Mouse (Mus musculus) granulocyte monocyte progenitor cell, adult 5-6 weeks (primary cell): Measurements from ENCODE around the gene Alad. TPM values are rescaled to one million over a fixed set of nuclear protein-coding genes. Genes with fewer than 3 reads are reported as not detected.

Experiments used
- total RNA-seq, 2 experiments: library from RNA; stranded (forward) in 1 of 2; stranded (reverse) in 1 of 2; fragments of 200-712, 200-1000 nt in 1 of 2; fragments of >200 nt in 1 of 2; fragmentation: Nextera tagmentation in 1 of 2; gene quantifications; 2 replicates each; pipeline ENCODE4 v1.2.3; 2014 to 2017

The Alad gene
- total RNA-seq, 2 experiments from 2014 or later, result 14.8 to 25.4 TPM

Other genes starting within 250 kb of the Alad start
- 31.5 and 36.8 TPM in 2 replicates for gene Fkbp15, start 159.4 kb downstream of the Alad start, total RNA-seq (2014; fragmentation: Nextera tagmentation)
- 47.4 and 54.9 TPM in 2 replicates for gene Fkbp15, start 159.4 kb downstream of the Alad start, total RNA-seq (2017)
- gene Slc31a1, start 159.2 kb downstream of the Alad start, total RNA-seq (2014; fragmentation: Nextera tagmentation), result 22.5 and 24.8 TPM in 2 replicates
- 19.8 and 23.7 TPM in 2 replicates for gene Slc31a1, start 159.2 kb downstream of the Alad start, total RNA-seq (2017)
- 150 and 151 TPM in 2 replicates for gene Cdc26, start 111.3 kb downstream of the Alad start, total RNA-seq (2014; fragmentation: Nextera tagmentation)
- gene Cdc26, start 111.3 kb downstream of the Alad start, total RNA-seq (2017), result 103 and 127 TPM in 2 replicates
- gene Prpf4, start 111.1 kb downstream of the Alad start, total RNA-seq (2014; fragmentation: Nextera tagmentation), result 20.1 and 24.1 TPM in 2 replicates
- gene Prpf4, start 111.1 kb downstream of the Alad start, total RNA-seq (2017), result 17.4 and 17.6 TPM in 2 replicates
- not detected in 2 replicates for gene Rnf183, start 84.7 kb downstream of the Alad start, total RNA-seq (2014; fragmentation: Nextera tagmentation)
- gene Rnf183, start 84.7 kb downstream of the Alad start, total RNA-seq (2017), result not detected in 2 replicates
- gene Wdr31, start 49.0 kb downstream of the Alad start, total RNA-seq (2014; fragmentation: Nextera tagmentation), result 1.2 and 2.4 TPM in 2 replicates
- gene Wdr31, start 49.0 kb downstream of the Alad start, total RNA-seq (2017), result 1.5 and 2.0 TPM in 2 replicates
- gene Bspry, start 39.9 kb downstream of the Alad start, total RNA-seq (2014; fragmentation: Nextera tagmentation), result not detected in 2 replicates
- 0.43 TPM in 1 of 2 replicates, not detected in the other for gene Bspry, start 39.9 kb downstream of the Alad start, total RNA-seq (2017)
- gene Hdhd3, start 16.5 kb downstream of the Alad start, total RNA-seq (2014; fragmentation: Nextera tagmentation), result 0.23 and 4.2 TPM in 2 replicates
- gene Hdhd3, start 16.5 kb downstream of the Alad start, total RNA-seq (2017), result 0.43 TPM in 1 of 2 replicates, not detected in the other
- 63.7 and 69.6 TPM in 2 replicates for gene Pole3, start 5.2 kb upstream of the Alad start, total RNA-seq (2014; fragmentation: Nextera tagmentation)
- gene Pole3, start 5.2 kb upstream of the Alad start, total RNA-seq (2017), result 72.0 and 76.7 TPM in 2 replicates
- not detected in 2 replicates for gene 4933430I17Rik, start 5.5 kb upstream of the Alad start, total RNA-seq (2014; fragmentation: Nextera tagmentation)
- 0.72 TPM in 1 of 2 replicates, not detected in the other for gene 4933430I17Rik, start 5.5 kb upstream of the Alad start, total RNA-seq (2017)
- gene Rgs3, start 39.9 kb upstream of the Alad start, total RNA-seq (2014; fragmentation: Nextera tagmentation), result 6.5 and 17.4 TPM in 2 replicates
- 5.2 and 11.3 TPM in 2 replicates for gene Rgs3, start 39.9 kb upstream of the Alad start, total RNA-seq (2017)